Mouse (Mus musculus) urinary bladder, postnatal 10 days (tissue): Measurements from ENCODE around the gene Metrn.

Experiments
- DNase-seq: peaks from one replicate; pipeline ENCODE4 v3.0.0; 2022; ENCODE audit warnings: low spot score

Metrn gene

DNA sequence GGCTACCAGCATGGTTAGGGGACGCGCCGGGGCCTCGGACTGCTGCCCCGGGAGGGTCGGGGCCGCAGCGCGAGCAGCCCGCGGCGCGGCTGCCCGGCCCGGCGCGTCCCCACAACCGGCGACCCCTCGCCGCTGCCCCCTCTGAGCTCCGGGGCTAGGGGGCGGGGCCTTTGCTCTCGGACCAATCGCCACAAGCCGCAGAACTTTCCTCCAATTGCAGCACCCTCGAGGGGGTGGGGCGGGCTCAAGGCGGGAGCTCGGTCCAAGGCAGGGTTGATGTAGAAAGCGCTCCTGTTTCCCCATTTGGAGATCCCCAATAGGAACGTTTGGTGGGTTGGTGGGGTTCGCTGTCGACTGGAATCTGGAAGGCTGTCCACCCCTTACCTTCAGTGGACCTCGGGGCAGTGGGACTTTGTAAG is at the start of gene Metrn:
TSS of gene Metrn (minus strand) at position 186 of the 419 bp plus-strand sequence.
- DNase-seq = no peak

DNA sequence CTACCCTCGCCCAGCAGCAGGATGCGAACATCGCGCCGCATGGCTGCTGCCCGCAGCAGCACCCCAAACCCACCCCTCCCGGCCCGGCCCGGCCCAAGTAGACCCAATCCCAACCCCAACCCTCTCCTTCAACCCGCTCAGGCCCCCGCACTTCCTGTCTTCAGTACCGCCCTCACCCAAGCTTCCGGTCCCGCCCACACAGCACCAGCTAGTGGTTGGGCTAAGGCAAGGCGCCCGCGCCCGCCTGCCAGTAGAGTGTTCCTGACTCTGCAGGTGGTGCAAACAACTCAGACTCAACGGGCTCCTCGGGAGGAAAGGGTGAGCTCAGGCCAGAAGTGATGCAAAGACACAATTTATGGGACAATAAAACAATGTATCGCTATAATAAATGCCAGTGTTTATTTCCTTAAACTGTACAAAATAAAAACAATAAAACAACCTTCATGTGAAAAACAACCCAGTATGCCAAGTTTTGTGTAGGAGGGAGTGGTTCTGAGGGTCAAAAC is 47.5 kb upstream of the Metrn start, which contains the start of gene Rhot2:
TSS of gene Rhot2 (minus strand) at position 456 of the 506 bp plus-strand sequence.
- peak; percentile 85 for DNase-seq

DNA sequence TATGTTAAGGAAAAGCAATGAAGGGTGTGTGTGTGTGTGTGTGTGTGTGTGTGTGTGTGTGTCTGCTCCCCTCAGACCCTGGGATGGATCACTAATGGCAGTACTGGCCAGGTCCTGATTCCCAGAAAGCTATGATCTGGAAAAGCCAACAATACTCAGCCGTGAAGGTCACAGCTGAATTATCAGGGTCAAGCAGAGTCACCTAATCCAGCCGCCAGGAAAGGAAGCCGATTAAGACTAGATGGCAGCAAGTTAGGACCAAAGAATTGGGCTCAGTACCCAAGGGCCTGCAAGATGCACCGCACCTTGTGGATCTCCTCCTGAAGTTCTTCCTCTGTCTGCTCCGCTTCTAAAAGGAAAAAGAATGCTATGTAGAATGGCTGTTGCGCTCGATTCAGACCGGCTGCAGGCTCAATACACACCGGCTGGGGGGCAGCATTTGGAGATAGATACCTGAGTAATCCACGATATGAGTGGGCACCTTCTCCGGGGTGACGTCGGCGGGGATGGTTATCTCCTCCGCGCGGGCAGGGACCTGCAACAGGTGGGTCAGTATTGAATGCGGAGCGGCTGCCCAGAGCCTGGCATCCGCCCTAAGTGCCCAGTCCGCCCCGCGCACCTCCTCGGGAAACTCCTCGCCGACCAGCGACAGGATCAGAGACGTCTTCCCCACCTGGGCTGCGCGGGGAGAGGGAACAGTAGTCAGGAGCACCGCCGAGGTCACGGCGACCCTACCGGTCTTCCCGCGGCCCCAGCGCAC is 46.9 kb upstream of the Metrn start:
- DNase-seq = no peak

DNA sequence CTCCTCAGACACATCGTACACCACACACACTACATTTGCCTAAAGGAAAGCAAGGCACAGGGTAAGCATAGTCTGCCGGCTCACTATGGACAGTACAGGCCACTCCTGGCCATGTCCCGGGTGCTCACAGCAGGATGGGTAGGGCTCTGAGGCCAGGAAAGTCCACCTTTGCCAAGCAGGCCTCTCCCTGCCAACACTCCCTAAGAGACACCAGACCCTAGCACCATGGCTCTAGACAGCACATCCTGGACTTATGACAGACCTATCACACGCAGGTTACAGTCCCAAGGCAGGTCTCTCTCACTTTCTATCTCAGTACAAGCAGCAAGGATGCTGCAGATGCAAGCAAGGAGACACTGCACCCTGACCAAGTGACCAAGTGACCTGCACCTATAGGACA is 46.2 kb upstream of the Metrn start:
- no peak for DNase-seq

DNA sequence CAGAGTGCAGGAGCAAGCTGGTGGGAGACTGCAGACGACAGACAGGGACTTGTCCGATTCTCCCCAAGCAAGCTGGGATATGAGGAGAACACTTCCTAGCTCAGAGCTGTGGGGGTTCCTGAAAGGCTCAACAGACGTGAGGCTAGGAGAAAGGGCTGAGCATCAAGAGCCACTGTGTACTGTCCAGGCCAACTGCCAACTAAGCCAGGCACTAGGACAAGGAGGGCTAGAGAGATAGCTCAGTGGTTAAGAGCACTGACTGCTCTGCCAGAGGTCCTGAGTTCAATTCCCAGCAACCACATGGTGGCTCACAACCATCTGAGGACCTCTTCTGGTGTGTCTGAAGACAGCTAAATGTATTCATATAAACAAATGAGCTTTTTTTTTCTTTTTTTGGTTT is 45.6 kb upstream of the Metrn start:
- DNase-seq = no peak

DNA sequence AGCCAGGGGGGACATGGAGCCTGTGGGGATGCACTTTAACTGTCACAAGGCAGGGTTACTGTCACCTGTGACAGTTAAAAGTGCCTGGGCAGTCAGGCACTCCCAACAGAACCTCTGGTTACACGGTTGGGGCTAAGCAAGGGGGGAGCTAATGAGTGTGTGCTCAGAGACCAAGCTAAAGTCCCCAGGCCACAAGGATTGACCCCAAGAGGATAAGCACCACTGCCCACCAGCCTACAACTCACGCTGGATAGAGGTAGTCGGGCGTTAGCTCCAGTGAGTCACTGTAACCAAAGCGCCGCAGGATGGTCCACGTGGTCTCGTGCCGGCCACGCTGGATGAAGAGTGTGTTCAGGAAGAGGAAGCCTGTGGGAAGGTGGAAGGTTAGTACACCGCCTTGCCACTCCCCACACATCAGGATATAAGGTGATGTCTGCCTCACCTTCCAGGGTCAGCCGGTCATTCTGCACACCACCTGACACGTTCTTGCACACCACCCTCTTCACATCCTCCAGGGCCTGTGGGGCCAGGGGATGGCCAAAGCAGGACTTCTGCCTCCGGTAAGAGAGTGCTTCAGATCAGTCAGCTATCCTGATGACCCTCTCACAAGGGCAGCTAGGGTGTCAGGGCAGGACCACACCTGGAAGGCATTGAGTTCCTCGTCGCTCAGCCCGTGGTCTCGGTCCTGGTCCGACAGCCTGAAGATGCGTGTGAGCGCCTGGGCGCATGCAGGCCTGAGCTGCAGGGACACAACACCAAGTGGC is 44.4 kb upstream of the Metrn start, which contains the start of gene Gm20683:
TSS of gene Gm20683 (minus strand) at position 647 of the 764 bp plus-strand sequence.
- DNase-seq = no peak

DNA sequence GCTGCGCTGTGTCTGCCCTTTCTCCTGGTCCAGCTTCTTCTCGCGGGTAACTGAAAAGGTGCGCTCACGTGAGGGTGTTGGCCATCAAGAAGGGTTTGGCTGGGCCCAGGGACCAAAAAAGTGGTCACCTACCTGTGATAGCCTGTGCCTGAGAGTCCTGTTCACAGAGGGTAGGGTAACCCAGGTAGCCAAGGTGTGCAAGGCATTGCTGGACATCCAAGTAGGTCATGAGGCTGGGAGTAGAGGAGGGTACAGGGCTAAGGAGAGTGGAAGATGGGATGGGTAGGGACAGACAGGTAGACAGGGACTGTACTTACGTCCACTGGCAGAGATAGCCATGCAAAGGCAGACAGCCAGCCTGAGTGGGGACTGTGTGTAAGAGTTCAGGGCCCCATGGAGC is 43.6 kb upstream of the Metrn start:
- DNase-seq = no peak

DNA sequence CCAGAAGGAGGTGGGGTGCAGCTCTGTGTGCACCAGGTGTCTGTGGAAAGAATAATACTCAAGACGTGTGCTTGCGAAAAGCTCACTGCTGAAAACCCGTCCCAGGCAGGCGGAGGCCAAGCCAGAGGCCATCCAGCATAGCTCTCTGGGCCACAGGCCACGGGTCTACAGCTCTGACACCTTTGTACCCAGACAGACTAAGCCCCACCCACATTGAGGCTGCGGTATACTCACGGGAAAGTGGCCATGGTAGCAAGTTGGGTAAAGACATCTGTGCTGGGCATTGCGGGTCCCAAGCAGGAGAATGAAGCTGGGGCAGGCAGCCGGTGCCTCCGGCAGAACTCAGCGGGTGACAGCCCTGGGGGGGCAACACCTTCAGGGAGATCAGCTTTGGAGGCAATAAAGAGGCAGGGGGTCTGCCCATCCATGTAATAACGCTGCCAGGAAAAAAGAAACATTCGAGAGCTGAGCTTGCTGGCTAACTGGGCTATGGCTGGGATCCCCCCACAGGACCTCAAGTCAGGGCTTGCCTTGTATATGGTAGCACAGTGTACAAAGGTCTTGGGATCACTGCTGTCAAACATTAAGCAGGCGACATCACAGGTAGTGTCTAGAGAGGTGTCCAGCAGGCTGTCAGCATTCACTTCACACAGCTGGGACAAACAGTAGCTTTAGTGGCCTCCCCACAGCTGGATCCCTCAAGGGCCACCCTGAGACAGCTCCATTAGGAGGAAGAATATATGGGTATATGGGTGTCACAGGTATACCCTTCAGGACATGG is 42.7 kb upstream of the Metrn start:
- DNase-seq = no peak

DNA sequence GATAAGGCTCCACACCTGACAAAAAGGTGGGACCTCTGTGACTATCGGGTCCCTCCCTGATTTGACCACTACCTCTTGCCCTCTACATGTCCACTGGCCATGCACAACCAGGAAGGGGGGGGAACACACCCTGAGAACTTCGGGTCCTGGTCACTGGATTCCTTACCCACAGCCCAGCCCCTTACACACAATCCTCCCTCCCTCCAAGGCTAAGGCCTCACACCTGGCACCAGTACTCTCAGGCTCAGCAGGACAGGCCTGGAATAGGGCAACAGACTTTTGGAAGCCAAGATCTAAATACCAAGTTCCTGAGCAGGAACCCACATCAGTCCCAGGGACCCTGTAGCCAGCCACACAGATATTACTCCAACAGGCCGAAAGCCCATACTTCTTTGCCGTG is 42.0 kb upstream of the Metrn start:
- no peak for DNase-seq

DNA sequence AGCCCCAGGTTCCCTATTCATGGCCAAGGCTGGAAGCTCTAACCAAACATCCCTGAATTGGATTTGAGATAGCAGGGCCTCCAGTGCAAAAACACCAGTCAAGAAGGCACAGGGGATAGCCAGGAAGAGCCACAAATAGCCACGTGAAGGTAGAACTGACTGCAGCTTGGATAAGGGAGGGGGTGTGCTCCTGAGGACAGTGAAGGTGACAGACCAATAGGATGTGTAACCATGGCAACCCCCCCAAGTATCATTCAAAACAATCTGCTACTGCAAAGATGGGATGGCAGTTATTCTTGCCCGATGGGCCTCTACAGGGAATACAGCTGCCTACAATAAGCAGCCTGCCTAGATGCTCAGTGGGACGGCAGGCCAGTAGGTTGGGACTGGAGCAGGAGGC is 40.6 kb upstream of the Metrn start:
- no peak for DNase-seq

DNA sequence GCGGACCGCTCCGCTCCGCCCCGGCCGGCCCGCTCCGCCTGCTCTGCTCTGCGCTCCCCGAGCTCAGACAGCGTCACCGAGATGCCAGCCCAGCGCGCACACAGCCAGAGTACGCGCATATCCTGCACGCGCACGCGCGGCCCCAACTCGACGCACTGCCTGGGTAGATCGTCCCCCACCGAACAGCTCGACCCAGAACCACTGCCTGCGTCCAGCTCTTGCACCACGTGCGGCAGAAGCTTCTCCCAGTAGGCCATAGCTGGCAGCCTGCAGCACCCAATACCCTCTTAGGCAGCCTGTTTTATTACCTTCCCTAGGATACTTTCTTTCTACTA is 40.1 kb upstream of the Metrn start, which contains the start of gene Rhbdl1:
TSS of gene Rhbdl1 (minus strand) at position 220 of the 335 bp plus-strand sequence.
- no peak for DNase-seq

DNA sequence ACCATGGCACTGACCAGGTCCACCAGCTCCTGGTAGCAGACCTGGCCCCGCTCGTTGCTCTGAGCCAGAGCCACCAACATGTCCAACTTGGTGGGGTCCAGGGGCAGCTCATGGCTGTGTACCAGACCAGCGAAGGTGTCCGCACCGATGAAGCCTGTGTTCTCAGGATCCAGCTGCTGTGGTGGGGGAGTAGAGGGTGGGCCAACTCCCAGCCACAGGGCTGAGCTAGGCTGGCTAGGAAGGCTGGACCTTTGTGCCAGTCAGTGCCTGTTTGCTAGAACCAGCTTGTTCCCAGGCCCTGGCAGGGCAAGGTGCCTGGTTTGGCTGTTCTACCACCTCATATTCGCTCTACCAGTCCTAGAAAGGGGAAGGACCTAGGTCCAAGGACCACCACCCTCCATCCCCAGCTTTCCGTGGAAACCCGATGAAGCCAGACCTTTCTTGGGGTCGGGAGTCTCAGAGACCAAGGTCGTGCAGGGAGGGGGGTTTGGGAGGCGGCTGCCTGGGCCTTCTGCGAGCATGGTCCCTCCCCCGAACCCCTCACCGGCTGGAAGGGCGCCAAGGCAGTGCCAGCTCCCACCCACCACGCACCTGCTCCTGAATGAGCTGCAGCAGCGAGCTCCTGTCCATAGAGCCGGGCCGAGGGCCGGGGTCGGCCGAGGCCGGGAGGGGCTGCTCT is 39.6 kb upstream of the Metrn start:
- no peak for DNase-seq

DNA sequence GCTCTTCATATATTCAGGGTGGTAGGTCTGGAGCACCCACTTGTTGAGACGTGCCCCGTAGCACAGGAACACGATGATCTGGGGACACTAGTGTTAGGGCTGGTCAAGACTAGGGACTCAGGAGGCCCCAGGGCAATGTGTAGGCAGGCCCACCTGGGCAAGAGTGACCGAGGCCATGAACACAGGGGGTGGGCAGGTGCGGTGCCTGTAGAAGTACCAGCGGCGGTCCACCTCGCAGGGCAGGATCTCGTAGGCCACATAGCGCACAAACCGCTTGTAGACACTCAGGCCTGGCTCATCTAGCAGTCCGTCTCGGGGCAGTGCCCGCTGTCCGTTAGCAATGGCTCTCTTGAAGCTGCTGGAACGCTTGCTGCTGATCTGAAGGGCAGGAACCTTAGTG is 38.9 kb upstream of the Metrn start:
- no peak for DNase-seq

DNA sequence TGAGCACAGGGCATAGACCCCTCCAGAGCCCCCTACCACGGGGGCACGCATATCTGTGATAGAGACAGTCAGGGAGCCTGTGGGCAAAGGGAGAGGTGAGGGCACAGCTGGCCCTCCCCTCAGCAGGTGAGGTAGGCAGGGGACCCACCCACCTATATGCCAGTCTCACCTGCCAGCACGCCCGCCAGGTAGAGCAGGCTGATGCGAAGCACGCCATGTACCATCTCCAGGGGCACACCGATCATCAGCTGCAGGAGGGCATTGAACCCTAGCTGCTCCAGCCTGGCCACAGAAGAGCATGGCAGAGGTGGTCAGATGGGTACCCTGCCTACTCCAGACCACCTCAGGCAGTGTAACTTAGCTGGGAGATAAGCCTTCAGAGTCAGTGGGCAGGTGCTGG is 38.4 kb upstream of the Metrn start:
- no peak for DNase-seq

DNA sequence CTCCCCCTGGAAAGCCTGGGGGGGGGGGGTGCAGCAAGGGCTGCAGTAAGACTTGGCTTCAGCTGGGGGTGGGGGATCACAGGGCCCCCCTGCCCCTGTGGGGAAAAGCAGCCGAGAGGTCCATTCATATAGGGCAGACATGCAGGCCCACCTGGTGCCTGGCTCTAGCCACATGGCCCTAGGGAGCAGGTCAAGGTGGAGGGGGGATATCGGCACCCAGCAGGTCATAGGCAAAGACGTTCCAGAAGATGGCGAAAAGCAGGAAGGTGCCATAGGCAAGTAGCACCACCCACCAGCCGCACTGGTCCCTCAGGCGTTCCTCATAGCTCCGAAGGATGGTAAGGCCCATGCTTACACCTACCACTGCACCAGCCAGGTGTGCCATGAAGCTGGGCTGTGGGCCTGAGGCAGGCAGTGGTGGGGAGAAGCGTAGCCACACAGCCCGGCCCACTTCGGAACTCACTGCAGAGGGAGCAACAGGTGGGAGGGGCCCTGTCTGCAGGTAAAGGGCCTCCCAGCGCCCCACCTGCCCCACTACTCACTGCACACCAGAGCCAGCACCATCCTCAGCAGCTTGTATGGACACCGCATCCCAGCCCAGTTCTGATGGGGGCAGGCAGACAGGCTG is 37.8 kb upstream of the Metrn start:
- no peak for DNase-seq

DNA sequence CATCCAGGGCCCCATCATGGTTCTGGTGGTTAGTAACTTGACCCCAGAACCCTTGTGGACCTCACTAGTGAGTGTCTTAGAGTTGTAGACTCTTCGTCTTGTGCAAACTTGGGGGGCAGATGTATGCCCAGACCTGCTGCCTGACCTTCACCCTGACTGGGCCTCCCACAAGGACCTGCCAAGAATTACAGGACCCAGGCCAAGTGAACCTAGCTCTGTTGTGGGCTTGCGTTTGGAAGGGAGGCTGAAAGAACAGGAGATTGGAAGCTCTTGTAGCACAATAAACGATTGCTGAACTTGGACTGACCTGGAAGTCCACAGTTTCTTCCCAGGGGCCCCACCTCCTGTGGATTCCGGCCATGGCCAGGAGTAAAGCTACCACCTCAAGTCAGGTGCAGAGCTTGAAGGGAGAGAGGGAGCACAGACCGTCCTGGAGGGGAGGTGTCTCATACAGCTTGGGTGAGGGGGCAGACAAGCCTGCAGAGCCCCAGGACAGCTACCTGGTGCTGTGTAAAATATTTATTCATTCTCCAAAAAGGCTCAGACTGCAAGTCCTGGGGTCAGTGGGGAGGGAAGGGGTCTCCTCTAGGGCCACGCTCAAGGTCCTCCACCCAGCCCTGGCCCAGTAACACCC is 37.1 kb upstream of the Metrn start:
- DNase-seq = no peak

DNA sequence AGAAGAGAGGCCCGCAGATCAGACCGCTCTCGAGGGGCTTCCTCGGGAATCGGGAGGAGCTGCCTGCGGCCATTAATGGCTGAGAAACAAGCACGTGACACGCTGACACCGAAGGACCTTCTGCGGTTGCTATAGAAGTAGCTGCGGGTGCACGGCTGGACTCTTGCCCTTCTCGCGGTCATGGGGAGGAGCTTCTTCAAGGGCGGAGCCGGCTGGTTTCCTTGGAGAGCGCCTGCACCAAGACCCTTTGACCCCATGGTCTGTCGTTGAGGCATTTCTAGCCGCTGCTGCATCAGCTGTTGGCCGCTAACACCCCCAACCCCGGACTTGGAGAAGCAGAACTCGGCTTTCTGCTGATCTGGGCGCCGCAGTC is 36.3 kb upstream of the Metrn start, which contains the start of gene Stub1:
TSS of gene Stub1 (minus strand) at position 114 of the 373 bp plus-strand sequence.
- peak; percentile 64 for DNase-seq

DNA sequence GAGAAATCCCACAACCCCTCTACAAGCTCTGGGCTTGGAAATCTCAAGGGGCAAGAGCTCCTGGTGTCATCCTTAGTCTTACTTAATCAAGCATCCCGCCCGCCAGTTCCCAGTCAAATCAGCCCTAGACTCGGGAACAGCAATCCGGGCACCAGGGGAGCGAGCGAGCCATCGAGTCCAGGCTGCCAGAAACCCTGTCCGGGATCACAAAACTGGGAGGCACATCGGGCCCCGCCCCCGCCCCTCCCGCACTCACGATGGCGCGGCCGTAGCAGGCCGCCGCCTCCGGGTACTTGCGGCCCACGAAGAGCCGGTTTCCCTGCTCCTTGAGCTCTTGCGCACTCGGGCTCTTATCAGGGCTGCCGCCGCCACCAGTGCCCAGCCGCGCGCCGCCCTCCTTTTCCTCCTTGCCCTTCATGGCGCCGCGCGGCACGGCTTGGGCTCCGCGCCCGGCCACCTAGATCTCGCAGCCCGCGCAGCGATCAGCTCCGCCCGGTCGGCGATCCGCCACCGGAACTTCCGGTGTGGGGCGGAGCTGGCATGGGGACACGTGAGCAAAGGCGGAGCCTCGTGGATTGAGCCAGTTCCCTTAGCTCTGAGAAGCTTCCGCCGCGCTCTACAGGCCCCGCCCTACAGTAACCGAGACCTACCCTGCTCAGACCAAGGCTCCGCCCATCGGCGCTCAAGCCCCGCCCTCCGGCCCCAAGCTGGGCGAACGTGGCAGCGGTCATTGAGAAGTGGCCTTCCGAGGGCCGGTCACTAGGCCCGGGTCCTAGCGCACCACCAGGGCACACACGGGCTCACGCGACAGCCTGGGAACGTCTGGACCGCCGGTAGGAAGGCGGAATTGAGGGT is 35.7 kb upstream of the Metrn start:
- peak; percentile 97 for DNase-seq

DNA sequence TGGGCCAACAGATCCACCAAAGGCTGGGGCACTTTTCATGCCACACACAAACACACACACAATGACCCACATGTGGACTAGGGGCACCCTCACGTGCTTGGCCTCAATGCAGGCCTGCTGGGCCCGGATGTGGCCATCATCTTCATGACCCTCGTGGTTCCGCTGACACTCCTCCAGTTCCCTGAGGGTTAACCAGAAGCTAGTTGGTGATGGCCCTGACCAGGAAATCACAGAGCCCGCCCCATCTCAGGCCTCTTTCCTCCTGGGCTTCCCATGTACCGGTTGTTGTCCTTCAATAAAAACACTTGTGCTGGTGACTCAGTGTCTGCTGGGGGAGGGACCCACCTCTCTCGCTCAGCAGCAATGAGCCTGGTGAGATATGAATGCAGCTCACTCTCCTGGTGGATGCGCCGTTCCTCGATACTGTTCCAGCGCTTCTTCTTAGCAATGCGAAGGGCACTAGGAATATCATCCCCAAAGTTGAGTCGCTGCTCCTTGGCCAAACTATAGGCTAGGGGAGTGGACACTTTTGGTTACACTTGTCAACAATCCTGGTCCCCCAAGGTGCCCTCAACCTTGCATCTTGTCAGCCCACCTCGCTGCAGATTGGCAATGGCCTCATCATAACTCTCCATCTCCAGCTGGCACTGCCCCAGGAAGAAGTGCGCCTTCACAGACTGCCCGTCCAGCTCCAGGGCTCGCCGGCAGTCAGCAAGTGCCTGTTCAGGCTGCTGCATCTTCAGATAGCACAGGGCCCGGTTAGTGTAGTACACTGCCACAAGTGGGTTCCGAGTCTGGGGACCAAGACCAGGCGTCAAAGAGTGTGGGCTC is 34.7 kb upstream of the Metrn start:
- no peak for DNase-seq
